Mouse (Mus musculus) cerebellum, adult 2 months (tissue): ENCODE measurements around the gene Gmppb.

Experiments
- CTCF ChIP-seq: fragments of 200-500 bp; IDR thresholded peaks from 2 replicates; pipeline ENCODE4 v1.5.1; 2011; ENCODE audit warnings: low read depth, mild to moderate bottlenecking, control low read depth, low read length, moderate library complexity, borderline replicate concordance; ENCODE audit not compliant: insufficient read depth
- POLR2A ChIP-seq: fragments of 200-500 bp; IDR thresholded peaks from 2 replicates; pipeline ENCODE4 v1.6.1; 2011; ENCODE audit warnings: low read length, control low read depth, borderline replicate concordance; ENCODE audit not compliant: insufficient read depth

DNA sequence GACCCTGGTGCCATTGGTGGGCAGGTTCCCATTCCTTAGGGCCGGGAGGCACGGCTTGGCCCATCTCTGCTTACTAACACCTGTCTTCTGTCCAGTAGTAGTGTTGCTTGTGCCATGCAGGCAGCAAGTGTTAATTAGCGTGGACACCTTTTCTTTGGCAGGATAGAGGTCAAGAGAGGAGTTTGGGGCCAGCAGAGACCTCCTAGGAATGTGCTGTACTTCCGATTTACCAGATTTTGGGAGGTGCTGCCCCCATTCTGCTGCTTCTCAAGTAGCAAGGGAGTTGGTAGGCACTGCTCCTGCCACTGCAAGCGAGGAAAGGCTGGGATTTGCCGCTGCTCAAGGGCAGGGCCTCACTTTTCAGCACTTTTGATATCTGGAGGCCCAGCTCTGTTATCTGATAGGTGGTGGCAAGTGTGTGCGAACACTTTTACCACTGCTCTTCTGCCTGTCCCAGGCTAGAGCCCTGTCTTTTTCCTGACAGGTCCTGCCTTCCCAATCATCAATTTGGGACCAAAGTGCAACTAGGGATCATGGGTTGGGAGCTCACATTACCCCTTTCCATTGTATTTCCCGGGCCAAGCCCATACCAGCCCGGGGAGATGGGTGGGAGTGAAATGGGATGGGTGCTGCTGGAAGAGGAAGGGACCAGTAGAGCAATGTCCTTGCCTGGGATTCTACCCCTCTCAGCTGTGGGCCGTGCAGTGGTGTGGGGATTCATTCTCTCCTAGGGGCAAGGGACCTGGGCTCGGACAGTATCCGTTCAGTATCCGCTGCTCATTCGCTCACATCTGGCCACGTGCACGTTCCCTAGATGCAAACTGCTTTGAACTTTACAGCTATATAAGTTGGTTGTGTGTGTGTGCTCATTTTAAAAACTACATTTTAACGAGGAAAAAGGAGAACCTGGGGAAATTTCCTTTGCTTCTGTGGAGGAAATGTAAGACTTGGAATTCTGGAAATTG, 1.2 kb upstream of the Gmppb start:
- TF ChIP-seq CTCF (no peak), POLR2A (no peak)
